18 mouse cellular contexts compared by ENCODE assay signal in genomic region chr16:14003386-14004130, GRCm38 (mm10). TPM values are rescaled to one million over a fixed set of nuclear protein-coding genes. Genes with fewer than 3 reads are reported as not detected.
A peak's percentile ranks its signal among the peaks of the same experiment; 100 is the strongest.
DNase-seq lines count a peak whose midpoint lies in the region; ATAC-seq and TF ChIP-seq lines count a peak whose summit lies in the region.
"Had no signal": no experiment of that assay in that cellular context is flagged by ENCODE, and none has a peak within 500 bp of the region (broad histone marks: within the 10 kb centered on the region; RNA-seq: fewer than 3 reads in every experiment).

No protein-coding gene starts in this region.

- POLR2A ChIA-PET in Patski (lab: Charles Lee): no interaction called here

- DNase-seq in gastrocnemius, postnatal 25 days: peak; percentile 9
- no peak for DNase-seq in gastrocnemius, postnatal 10 days
- DNase-seq in Patski (ENCODE audit: low read depth, low spot score): no peak
- peak; percentile 70 to 79 for DNase-seq in kidney, adult 8-10 months
- DNase-seq in kidney, postnatal 36 days: peak; percentile 50 to 79
- no peak for DNase-seq in urinary bladder, postnatal 36 days (ENCODE audit: low spot score in 2 of 2)
- DNase-seq in spleen, postnatal 10 days (ENCODE audit: low spot score in 2 of 2): no peak
- DNase-seq in ovary, adult 18-20 months (ENCODE audit: low spot score): no peak
- DNase-seq: adrenal gland, postnatal 25 days; B cell, adult 2 months; cerebellum, adult 2 months; gastrocnemius, postnatal 36 days; spleen, adult 18-20 months had no signal

- no peak for TF ChIP-seq CTCF in Patski (IDR thresholded peaks at IDR 0.05)

- peak; percentile 36 for ATAC-seq in Patski

- CTCF ChIA-PET in Patski (lab: Charles Lee): interaction anchor here (1.1 to 1.7 kb wide), 4 partner anchors 10 to 101 kb away, joined by 3 to 5 read pairs (median 3); partner anchors contain the start of genes Mpv17l and Pdxdc1

- H3K27me3 ChIP-seq in Patski: no peaks in the 10 kb centered on the region
- H3K27me3 ChIP-seq: embryonic facial prominence, embryonic 12.5 days; heart, embryonic 13.5 days; liver, embryonic 15.5 days had no signal

- in situ Hi-C loops in Patski (cut with MboI; ENCODE audit: low pct_unique_long_range_greater_than_20kb): loop anchor here (10.0 kb wide), 1 partner anchor 209 kb away; no protein-coding TSS in a partner anchor

RNA-seq across cellular contexts. Expression of gene Ifitm7, which starts 16.9 kb away (rescaled TPM):
- not detected for total RNA-seq in gastrocnemius, postnatal 25 days (2021)
- total RNA-seq in gastrocnemius, postnatal 10 days (2021): not detected
- polyA plus RNA-seq in Patski (2021): 0.03 TPM
- total RNA-seq: gastrocnemius, postnatal 36 days had no signal
- polyA plus RNA-seq: heart, embryonic 13.5 days; liver, embryonic 15.5 days; neural tube, embryonic 11.5 days had no signal

RNA-seq across cellular contexts. Expression of gene 2900011O08Rik, which starts 17.2 kb away (rescaled TPM):
- total RNA-seq in gastrocnemius, postnatal 25 days (2021): not detected
- total RNA-seq in gastrocnemius, postnatal 10 days (2021): under 1 TPM; 0.43 to 0.63 TPM
- polyA plus RNA-seq in Patski (2021): 0.04 TPM
- total RNA-seq: gastrocnemius, postnatal 36 days; hematopoietic stem cell, adult 5-6 weeks had no signal

Comparison
In these comparisons a context has a peak if more than half of its experiments do, and no peak if none do; other contexts are left out.
1. DNase-seq: peak in gastrocnemius, postnatal 25 days (single experiment), kidney, adult 8-10 months (2 of 2) and kidney, postnatal 36 days (2 of 2); none in gastrocnemius, postnatal 10 days (single experiment), Patski (single experiment), urinary bladder, postnatal 36 days (0 of 2), spleen, postnatal 10 days (0 of 2) and ovary, adult 18-20 months (single experiment).